Mouse (Mus musculus): ENCODE results near the gene Dclre1c. TPM values are rescaled to one million over a fixed set of nuclear protein-coding genes. Genes with fewer than 3 reads are reported as not detected.

Gene Dclre1c
- polyA plus RNA-seq, 1 experiment from 2014 or later, result 3.5 TPM

DNA sequence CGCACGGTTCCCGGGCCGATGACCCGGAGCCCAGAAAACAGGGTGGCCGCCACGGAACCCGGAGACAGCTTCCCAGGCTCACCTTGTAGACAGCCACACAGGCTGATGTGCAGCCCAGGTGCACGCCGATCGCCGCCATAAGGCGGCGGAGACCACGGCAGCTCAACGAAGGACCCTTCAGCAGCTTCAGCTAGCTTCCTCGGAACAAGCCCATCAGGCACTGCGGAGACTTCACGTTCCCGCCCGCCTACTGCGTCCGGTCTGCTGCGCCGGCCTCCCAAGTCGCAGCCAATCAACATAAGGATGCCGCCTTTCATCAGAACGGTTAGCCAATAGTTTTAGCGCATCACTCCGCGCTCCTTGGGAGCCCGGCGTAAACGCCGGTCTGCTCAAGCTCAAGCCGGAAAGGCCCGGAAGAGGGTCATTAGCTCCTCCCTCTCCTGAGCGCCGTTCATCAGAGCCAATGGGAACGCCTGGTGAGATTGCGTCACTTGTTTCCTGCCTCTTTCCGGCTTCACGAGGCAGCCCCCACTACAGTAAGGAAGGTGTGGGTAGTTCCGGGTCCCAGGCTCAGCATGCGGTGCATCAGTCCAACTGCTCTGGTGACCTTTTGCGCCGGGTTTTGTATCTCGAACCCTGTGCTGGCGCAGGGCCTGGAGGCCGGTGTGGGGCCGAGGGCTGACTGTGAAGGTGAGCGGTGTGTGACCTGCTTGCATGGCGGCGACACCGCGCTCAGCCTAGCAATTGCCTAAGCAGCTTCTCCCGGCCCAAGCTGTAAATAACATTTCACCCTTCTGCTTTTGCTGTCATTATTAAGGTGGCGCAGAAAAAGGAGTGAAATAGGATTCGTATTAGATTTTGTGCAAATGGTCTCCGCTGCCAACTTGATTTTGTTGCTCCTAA is 88.9 kb downstream of the Dclre1c start, which contains the start of the genes Gm45902, Hspa14 and Cdnf:
Gene Gm45902, minus strand, starts transcription at position 239 of the 903 bp plus-strand sequence.
Gene Hspa14, minus strand, starts transcription at position 263 of the 903 bp plus-strand sequence.
Gene Cdnf, plus strand, starts transcription at position 479 of the 903 bp plus-strand sequence.
- H3K36me3 ChIP-seq (ENCODE audit: control insufficient read depth, insufficient read depth), result peaks cover 18% of the 10 kb centered on the region
- H3K27ac ChIP-seq (ENCODE audit: low read depth, low read length), result peak within 1 kb of the TSS; percentile 83
- under 1% methylated on average over 60 of the region's 60 CpGs for whole genome bisulfite sequencing
- H3K9ac ChIP-seq (ENCODE audit: low read depth, low read length), result peak within 1 kb of the TSS; percentile 91
- peak within 1 kb of the TSS; percentile 94 for H3K4me2 ChIP-seq (replicated peaks; ENCODE audit: low read depth)
- H3K4me3 ChIP-seq (ENCODE audit: low read depth, low read length), result peak within 1 kb of the TSS; percentile 85
- H3K4me1 ChIP-seq (replicated peaks; ENCODE audit: control insufficient read depth, insufficient read depth, low read length), result no peaks in the 10 kb centered on the region; the same call in 1 of the 2 replicates
- peak; percentile 100 for ATAC-seq
- H3K9me3 ChIP-seq (ENCODE audit: control insufficient read depth), result no peaks in the 10 kb centered on the region
- peak; percentile 27; the same call in 1 of the 2 replicates for TF ChIP-seq CTCF (IDR thresholded peaks at IDR 0.05; ENCODE audit: low read depth)
- H3K27me3 ChIP-seq (replicated peaks; ENCODE audit: control insufficient read depth, insufficient read depth, low read length), result no peaks in the 10 kb centered on the region

Other genes with a start within 250 kb of the Dclre1c start
- gene Nmt2, start 139.9 kb upstream of the Dclre1c start, polyA plus RNA-seq (2015; fragmentation: Nextera tagmentation; extraction: Ambion mirVana), result 20.0 and 21.0 TPM in 2 replicates
- gene Rpp38, start 91.5 kb upstream of the Dclre1c start, polyA plus RNA-seq (2015; fragmentation: Nextera tagmentation; extraction: Ambion mirVana), result 15.4 and 15.6 TPM in 2 replicates
- gene Acbd7, start 88.0 kb upstream of the Dclre1c start, polyA plus RNA-seq (2015; fragmentation: Nextera tagmentation; extraction: Ambion mirVana), result 0.40 and 0.63 TPM in 2 replicates
- gene Olah, start 26.9 kb upstream of the Dclre1c start, polyA plus RNA-seq (2015; fragmentation: Nextera tagmentation; extraction: Ambion mirVana), result 2.9 and 3.1 TPM in 2 replicates
- gene Meig1, start 1.5 kb upstream of the Dclre1c start, polyA plus RNA-seq (2015; fragmentation: Nextera tagmentation; extraction: Ambion mirVana), result 0.43 TPM in 1 of 2 replicates, not detected in the other
- 2.8 and 3.1 TPM in 2 replicates for gene Suv39h2, start 50.9 kb downstream of the Dclre1c start, polyA plus RNA-seq (2015; fragmentation: Nextera tagmentation; extraction: Ambion mirVana)
- gene Gm45902, start 88.7 kb downstream of the Dclre1c start, polyA plus RNA-seq (2015; fragmentation: Nextera tagmentation; extraction: Ambion mirVana), result 0.85 and 0.97 TPM in 2 replicates
- 39.9 and 41.7 TPM in 2 replicates for gene Hspa14, start 88.7 kb downstream of the Dclre1c start, polyA plus RNA-seq (2015; fragmentation: Nextera tagmentation; extraction: Ambion mirVana)
- gene Cdnf, start 88.9 kb downstream of the Dclre1c start, polyA plus RNA-seq (2015; fragmentation: Nextera tagmentation; extraction: Ambion mirVana), result 0.16 and 0.22 TPM in 2 replicates
- gene Fam107b, start 146.4 kb downstream of the Dclre1c start, polyA plus RNA-seq (2015; fragmentation: Nextera tagmentation; extraction: Ambion mirVana), result 17.2 and 21.8 TPM in 2 replicates

Data from intestine, postnatal 0 days (tissue).